Mouse (Mus musculus): Measurements from ENCODE around the gene Dgkg.

Dgkg gene

GRCm38 (mm10) chr16:22501855-22502254, 155.2 kb downstream of the Dgkg start:
- DNase-seq (ENCODE audit: extremely low read depth, low read depth), result no peak

GRCm38 (mm10) chr16:22500561-22500960, 156.5 kb downstream of the Dgkg start:
- DNase-seq (ENCODE audit: extremely low read depth, low read depth), result no peak

- DNase-seq (ENCODE audit: extremely low read depth, low read depth), result no peak
These were observed 157.1 kb downstream of the Dgkg start for GRCm38 (mm10) chr16:22499951-22500350.

GRCm38 (mm10) chr16:22499447-22499846, 157.6 kb downstream of the Dgkg start:
- no peak for DNase-seq (ENCODE audit: extremely low read depth, low read depth)

- no peak for DNase-seq (ENCODE audit: extremely low read depth, low read depth)
These were observed 159.0 kb downstream of the Dgkg start for GRCm38 (mm10) chr16:22497976-22498375.

- DNase-seq (ENCODE audit: extremely low read depth, low read depth), result no peak
These were observed 161.8 kb downstream of the Dgkg start for GRCm38 (mm10) chr16:22495259-22495658.

- no peak for DNase-seq (ENCODE audit: extremely low read depth, low read depth)
These were observed 162.2 kb downstream of the Dgkg start for GRCm38 (mm10) chr16:22494815-22495214.

GRCm38 (mm10) chr16:22493396-22493795, 163.6 kb downstream of the Dgkg start:
- DNase-seq (ENCODE audit: extremely low read depth, low read depth), result no peak

- DNase-seq (ENCODE audit: extremely low read depth, low read depth), result no peak
These were observed 165.4 kb downstream of the Dgkg start for GRCm38 (mm10) chr16:22491446-22492166.

GRCm38 (mm10) chr16:22483900-22484299, 173.1 kb downstream of the Dgkg start:
- no peak for DNase-seq (ENCODE audit: extremely low read depth, low read depth)

- no peak for DNase-seq (ENCODE audit: extremely low read depth, low read depth)
These were observed 177.7 kb downstream of the Dgkg start for GRCm38 (mm10) chr16:22479322-22479721.

GRCm38 (mm10) chr16:22471728-22472127, 185.3 kb downstream of the Dgkg start:
- no peak for DNase-seq (ENCODE audit: extremely low read depth, low read depth)

- DNase-seq (ENCODE audit: extremely low read depth, low read depth), result no peak
These were observed 187.6 kb downstream of the Dgkg start for GRCm38 (mm10) chr16:22469385-22469784.

GRCm38 (mm10) chr16:22467111-22467510, 189.9 kb downstream of the Dgkg start:
- no peak for DNase-seq (ENCODE audit: extremely low read depth, low read depth)

GRCm38 (mm10) chr16:22466381-22466780, 190.6 kb downstream of the Dgkg start:
- DNase-seq (ENCODE audit: extremely low read depth, low read depth), result no peak

- DNase-seq (ENCODE audit: extremely low read depth, low read depth), result no peak
These were observed 194.8 kb downstream of the Dgkg start for GRCm38 (mm10) chr16:22462220-22462619.

- DNase-seq (ENCODE audit: extremely low read depth, low read depth), result no peak
These were observed 195.3 kb downstream of the Dgkg start for GRCm38 (mm10) chr16:22461728-22462127.

- DNase-seq (ENCODE audit: extremely low read depth, low read depth), result no peak
These were observed 196.1 kb downstream of the Dgkg start for GRCm38 (mm10) chr16:22460960-22461359.

- DNase-seq (ENCODE audit: extremely low read depth, low read depth), result no peak
These were observed 204.9 kb downstream of the Dgkg start for GRCm38 (mm10) chr16:22452082-22452481.

GRCm38 (mm10) chr16:22448093-22448492, 208.9 kb downstream of the Dgkg start:
- no peak for DNase-seq (ENCODE audit: extremely low read depth, low read depth)

- DNase-seq (ENCODE audit: extremely low read depth, low read depth), result no peak
These were observed 212.2 kb downstream of the Dgkg start for GRCm38 (mm10) chr16:22444786-22445185.

- DNase-seq (ENCODE audit: extremely low read depth, low read depth), result no peak
These were observed 214.8 kb downstream of the Dgkg start for GRCm38 (mm10) chr16:22442202-22442601.

GRCm38 (mm10) chr16:22441317-22441716, 215.7 kb downstream of the Dgkg start:
- DNase-seq (ENCODE audit: extremely low read depth, low read depth), result no peak

Measured in MEL-GATA-1-ER (cell line).